Mouse (Mus musculus): ENCODE measurements around the gene Inhbe. TPM values are rescaled to one million over a fixed set of nuclear protein-coding genes. Genes with fewer than 3 reads are reported as not detected.
A peak's percentile ranks its signal among the peaks of the same experiment; 100 is the strongest.

The Inhbe gene
- 0.78 and 0.99 TPM in 2 replicates for polyA plus RNA-seq (2015; fragmentation: Nextera tagmentation; extraction: Ambion mirVana)

DNA sequence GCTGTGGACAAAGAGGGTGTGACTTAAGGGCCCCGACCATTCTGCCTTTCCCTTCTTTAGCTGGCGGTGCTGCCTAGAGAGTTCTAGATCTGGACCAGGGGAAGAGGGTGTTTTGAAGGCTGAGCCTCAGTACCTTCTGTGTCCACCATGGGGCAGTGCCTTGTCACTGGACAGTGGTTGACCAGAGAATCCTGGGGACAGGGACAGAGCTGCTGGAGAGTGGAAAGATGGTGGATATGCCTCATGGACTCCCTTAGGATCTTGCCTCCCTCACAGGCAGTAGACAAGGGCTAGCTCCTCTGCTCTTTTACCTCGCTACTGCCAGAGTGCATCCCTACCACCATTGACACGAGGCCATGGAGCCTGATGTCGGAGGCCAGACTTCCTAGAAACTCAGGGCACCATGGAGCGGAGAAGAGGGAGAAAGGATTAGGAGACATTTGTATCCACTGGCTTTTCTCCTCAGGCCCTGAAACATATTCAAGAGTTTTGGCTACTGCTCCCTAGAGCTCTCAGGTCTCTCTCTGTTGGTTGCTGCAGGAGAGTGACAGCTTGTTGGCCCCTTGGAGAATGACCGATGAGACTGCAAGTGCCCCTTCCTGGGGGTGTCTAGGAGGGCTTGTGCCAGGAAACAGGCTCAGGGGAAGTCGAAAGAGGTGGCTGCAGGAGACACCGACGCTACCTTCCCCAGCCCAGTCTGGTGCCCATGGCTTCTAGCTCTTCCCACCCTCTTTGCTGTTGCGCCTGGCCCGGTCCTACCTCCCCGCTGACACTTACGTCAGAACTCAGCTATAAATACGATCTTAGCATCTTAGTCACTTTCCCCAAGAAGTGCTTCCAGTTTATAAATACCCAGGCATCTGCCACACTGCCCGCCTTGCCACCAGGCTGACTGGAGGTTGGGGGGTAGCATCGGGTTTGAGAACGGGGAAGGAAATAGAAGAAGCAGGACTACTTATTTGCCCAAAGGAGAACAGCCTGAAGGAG is at the start of gene Inhbe:
Gene Inhbe, minus strand, starts transcription at position 503 of the 987 bp plus-strand sequence.
- Histone ChIP-seq H3K36me3 (ENCODE audit: control insufficient read depth, insufficient read depth) (no peaks in the 10 kb centered on the region), H3K4me2 (ENCODE audit: low read depth, low read length) (no peak within 1 kb of the TSS), H3K4me3 (ENCODE audit: low read depth, low read length) (no peak within 1 kb of the TSS), H3K9ac (ENCODE audit: low read depth, low read length) (no peak within 1 kb of the TSS), H3K4me1 (ENCODE audit: control insufficient read depth, low read depth, low read length) (peaks cover 6% of the 10 kb centered on the region), H3K27me3 (ENCODE audit: control insufficient read depth, insufficient read depth, low read depth, low read length) (no peaks in the 10 kb centered on the region), H3K9me3 (replicated peaks; ENCODE audit: control insufficient read depth, low read length) (no peaks in the 10 kb centered on the region), H3K27ac (ENCODE audit: low read length) (peak within 1 kb of the TSS; percentile 31)
- no peak for ATAC-seq (ENCODE audit: low read depth)
- 46% methylated on average over 18 of the region's 18 CpGs for WGBS (ENCODE audit: insufficient replicate concordance)

DNA sequence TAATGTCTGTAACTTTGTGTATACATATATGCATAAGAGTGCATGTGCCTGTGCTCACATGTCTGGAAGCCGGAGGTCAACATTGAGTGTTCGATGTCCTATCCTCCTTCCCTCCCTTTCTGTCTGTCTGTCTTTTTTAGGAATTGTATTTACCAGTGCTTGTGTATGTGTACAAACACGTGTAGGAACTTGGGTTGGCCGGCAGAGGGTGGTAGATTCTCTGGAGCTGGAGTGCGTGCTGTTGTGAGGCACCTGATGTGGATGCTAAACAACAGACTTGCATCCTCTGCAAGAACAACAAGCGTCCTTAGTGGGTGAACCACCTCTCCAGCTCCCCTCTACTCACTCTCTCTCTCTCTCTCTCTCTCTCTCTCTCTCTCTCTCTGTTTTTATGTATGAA is 37.6 kb upstream of the Inhbe start:
- Histone ChIP-seq H3K27ac (ENCODE audit: low read length) (no peak overlapping the region), H3K9ac (ENCODE audit: low read depth, low read length) (no peak overlapping the region), H3K9me3 (replicated peaks; ENCODE audit: control insufficient read depth, low read length) (no peaks in the 10 kb centered on the region), H3K36me3 (ENCODE audit: control insufficient read depth, insufficient read depth) (no peaks in the 10 kb centered on the region; the same call in none of the 2 replicates), H3K27me3 (ENCODE audit: control insufficient read depth, insufficient read depth, low read depth, low read length) (no peaks in the 10 kb centered on the region), H3K4me1 (ENCODE audit: control insufficient read depth, low read depth, low read length) (no peaks in the 10 kb centered on the region), H3K4me3 (ENCODE audit: low read depth, low read length) (no peak overlapping the region), H3K4me2 (ENCODE audit: low read depth, low read length) (no peak overlapping the region)
- no peak for ATAC-seq (ENCODE audit: low read depth)
- WGBS (ENCODE audit: insufficient replicate concordance), result 73% methylated on average over 6 of the region's 6 CpGs

DNA sequence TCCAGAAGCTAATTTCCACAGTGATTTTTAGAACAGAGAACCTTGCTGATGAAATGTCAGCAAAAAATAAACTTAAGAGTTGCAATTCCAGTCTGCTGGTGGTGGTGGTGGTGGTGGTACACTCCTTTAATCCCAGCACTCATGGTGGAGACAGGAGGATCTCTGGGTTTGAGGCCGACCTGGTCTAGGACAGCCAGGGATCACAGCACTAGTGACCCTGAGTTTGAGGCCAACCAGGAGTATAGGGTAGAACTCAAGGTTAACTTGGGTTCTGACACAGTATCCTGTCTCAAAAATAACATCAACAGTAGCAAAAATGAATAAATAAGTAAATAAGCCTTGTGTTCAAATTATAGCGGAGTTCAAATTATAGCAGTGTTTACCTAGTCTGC is 27.5 kb upstream of the Inhbe start:
- Histone ChIP-seq H3K4me2 (ENCODE audit: low read depth, low read length) (peak overlapping the region; percentile 79), H3K36me3 (ENCODE audit: control insufficient read depth, insufficient read depth) (no peaks in the 10 kb centered on the region; the same call in 1 of the 2 replicates), H3K9me3 (replicated peaks; ENCODE audit: control insufficient read depth, low read length) (no peaks in the 10 kb centered on the region), H3K4me1 (ENCODE audit: control insufficient read depth, low read depth, low read length) (peaks cover 16% of the 10 kb centered on the region), H3K4me3 (ENCODE audit: low read depth, low read length) (peak overlapping the region; percentile 79), H3K27me3 (ENCODE audit: control insufficient read depth, insufficient read depth, low read depth, low read length) (no peaks in the 10 kb centered on the region), H3K9ac (ENCODE audit: low read depth, low read length) (no peak overlapping the region), H3K27ac (ENCODE audit: low read length) (peak overlapping the region; percentile 12; the same call in 1 of the 2 replicates)
- whole genome bisulfite sequencing (ENCODE audit: insufficient replicate concordance), result 55% methylated on average over 2 of the region's 2 CpGs
- no peak for ATAC-seq (ENCODE audit: low read depth)

DNA sequence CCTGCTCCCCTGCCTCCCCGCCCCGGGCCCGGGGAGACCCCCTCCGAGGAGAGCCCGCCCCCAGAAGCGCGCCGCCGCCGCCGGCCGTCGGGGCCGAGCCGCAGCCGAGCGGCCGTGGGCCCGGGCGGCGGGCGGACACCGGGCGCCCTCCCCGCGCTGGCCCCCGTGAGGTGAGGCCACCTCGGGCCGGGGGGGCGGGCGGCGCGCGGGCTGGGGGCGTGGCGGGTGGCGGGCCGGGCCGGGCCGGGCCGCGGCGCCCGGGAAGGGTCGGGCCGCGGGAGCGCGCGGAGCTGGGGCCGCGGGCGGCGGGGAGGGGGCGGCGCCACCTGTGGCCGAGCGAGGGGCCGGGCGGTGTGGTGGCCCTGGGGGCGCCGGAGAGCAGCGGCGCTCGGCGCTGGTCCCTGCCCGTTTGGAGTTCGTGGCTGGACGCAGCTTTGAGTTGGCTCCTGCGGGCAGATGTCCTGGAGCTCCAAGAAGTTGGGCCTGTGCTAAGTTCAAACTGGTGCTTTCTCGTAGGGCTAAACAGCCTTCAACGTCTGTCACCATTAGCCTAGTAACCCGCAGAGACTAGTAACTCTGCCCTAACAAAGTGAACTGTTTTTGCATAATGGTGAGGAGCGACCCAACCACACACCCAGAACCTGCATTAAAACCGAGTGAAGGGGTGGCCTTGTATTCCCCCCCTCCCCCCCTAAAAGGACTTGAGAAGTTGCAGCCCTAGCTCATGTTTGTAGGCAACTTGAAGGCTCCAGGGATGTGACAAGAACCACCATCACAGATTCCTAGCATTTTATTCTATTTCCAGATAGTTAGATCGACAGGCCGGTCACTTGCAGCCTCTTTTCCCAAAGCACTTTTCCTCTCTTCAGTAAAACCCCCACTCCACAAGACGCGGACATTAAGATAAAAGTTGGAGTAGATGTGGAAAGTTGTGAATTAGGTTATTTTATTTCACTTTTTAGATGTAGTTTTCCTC is 26.8 kb upstream of the Inhbe start:
- no peaks in the 10 kb centered on the region; the same call in 1 of the 2 replicates for H3K36me3 ChIP-seq (ENCODE audit: control insufficient read depth, insufficient read depth)
- no peaks in the 10 kb centered on the region for H3K9me3 ChIP-seq (replicated peaks; ENCODE audit: control insufficient read depth, low read length)
- H3K9ac ChIP-seq (ENCODE audit: low read depth, low read length), result peak overlapping the region; percentile 82
- ATAC-seq (ENCODE audit: low read depth), result peak; percentile 72
- peak overlapping the region; percentile 88 for H3K4me2 ChIP-seq (ENCODE audit: low read depth, low read length)
- peaks cover 16% of the 10 kb centered on the region for H3K4me1 ChIP-seq (ENCODE audit: control insufficient read depth, low read depth, low read length)
- peak overlapping the region; percentile 79 for H3K4me3 ChIP-seq (ENCODE audit: low read depth, low read length)
- peak overlapping the region; percentile 91 for H3K27ac ChIP-seq (ENCODE audit: low read length)
- WGBS (ENCODE audit: insufficient replicate concordance), result 3% methylated on average over 36 of the region's 79 CpGs
- no peaks in the 10 kb centered on the region for H3K27me3 ChIP-seq (ENCODE audit: control insufficient read depth, insufficient read depth, low read depth, low read length)

DNA sequence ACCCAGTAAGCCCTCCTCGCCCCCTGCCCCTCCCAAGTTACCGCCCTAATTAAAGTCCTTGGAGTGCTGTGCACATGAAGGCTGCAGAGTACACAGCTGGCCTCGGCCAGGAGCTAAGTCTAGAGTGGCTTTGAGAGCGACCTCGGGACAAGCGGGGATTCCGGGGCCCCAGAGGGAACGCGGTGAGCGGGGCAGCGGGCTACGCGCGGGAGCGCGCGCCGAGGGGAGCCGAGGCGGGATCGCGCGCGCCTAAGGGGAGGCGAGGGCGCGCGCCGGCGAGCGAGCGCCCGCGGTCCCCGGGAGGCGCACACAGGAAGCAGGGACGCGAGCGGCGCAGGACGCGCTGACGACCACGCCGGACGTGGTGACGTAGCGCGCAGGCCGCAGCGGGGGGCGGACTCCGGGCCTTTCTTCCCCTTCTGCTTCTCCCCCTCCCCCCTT is 26.1 kb upstream of the Inhbe start, which contains the start of gene R3hdm2:
Gene R3hdm2, plus strand, starts transcription at position 77 of the 441 bp plus-strand sequence.
- H3K4me3 ChIP-seq (ENCODE audit: low read depth, low read length), result peak within 1 kb of the TSS; percentile 79
- peak within 1 kb of the TSS; percentile 88 for H3K4me2 ChIP-seq (ENCODE audit: low read depth, low read length)
- no peaks in the 10 kb centered on the region for H3K27me3 ChIP-seq (ENCODE audit: control insufficient read depth, insufficient read depth, low read depth, low read length)
- WGBS (ENCODE audit: insufficient replicate concordance), result under 1% methylated on average over 53 of the region's 53 CpGs
- peak within 1 kb of the TSS; percentile 91 for H3K27ac ChIP-seq (ENCODE audit: low read length)
- H3K36me3 ChIP-seq (ENCODE audit: control insufficient read depth, insufficient read depth), result no peaks in the 10 kb centered on the region; the same call in 1 of the 2 replicates
- no peaks in the 10 kb centered on the region for H3K9me3 ChIP-seq (replicated peaks; ENCODE audit: control insufficient read depth, low read length)
- peaks cover 16% of the 10 kb centered on the region for H3K4me1 ChIP-seq (ENCODE audit: control insufficient read depth, low read depth, low read length)
- ATAC-seq (ENCODE audit: low read depth), result peak; percentile 98
- H3K9ac ChIP-seq (ENCODE audit: low read depth, low read length), result peak within 1 kb of the TSS; percentile 82

DNA sequence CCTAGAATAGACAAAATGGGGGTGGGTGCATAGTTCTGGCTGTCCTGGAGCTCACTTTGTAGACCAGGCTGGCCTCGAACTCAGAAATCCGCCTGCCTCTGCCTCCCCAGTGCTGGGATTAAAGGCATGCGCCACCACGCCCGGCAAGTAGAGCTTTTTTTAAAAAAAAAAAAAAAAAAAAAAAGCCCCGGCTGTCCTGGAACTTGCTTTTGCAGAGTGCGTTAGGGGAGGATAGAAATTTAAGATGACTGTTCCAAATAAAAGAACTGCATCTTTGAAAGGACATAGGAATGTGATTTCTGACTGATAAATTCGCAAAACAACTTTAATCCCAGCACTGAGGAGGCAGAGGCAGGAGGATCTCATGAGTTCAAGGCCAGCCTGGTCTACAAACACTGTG is 25.4 kb upstream of the Inhbe start:
- no peaks in the 10 kb centered on the region; the same call in 1 of the 2 replicates for H3K36me3 ChIP-seq (ENCODE audit: control insufficient read depth, insufficient read depth)
- peak overlapping the region; percentile 79 for H3K4me3 ChIP-seq (ENCODE audit: low read depth, low read length)
- peak overlapping the region; percentile 88 for H3K4me2 ChIP-seq (ENCODE audit: low read depth, low read length)
- peaks cover 16% of the 10 kb centered on the region for H3K4me1 ChIP-seq (ENCODE audit: control insufficient read depth, low read depth, low read length)
- H3K27ac ChIP-seq (ENCODE audit: low read length), result peak overlapping the region; percentile 91
- no peaks in the 10 kb centered on the region for H3K27me3 ChIP-seq (ENCODE audit: control insufficient read depth, insufficient read depth, low read depth, low read length)
- ATAC-seq (ENCODE audit: low read depth), result no peak
- peak overlapping the region; percentile 82 for H3K9ac ChIP-seq (ENCODE audit: low read depth, low read length)
- WGBS (ENCODE audit: insufficient replicate concordance), result 70% methylated on average over 8 of the region's 8 CpGs
- H3K9me3 ChIP-seq (replicated peaks; ENCODE audit: control insufficient read depth, low read length), result no peaks in the 10 kb centered on the region

DNA sequence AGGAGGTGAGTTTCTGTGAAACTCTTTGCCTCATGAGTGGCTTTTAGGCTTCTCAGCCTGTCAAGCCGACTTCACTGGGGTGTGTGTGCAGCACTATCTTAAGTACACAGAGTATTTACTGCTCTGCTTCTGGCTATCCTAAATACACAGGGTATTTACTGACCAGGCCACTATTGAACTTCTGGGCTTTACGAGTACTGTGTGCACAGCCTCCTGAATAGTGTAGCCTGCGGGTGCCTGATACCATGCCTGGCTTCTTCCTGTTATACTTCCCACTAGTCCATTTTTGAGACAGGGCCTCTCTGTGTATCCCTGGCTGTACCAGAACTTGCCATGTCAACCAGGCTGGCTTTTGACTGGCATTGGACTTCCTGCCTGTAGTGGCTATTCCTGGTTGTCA is 23.5 kb upstream of the Inhbe start:
- Histone ChIP-seq H3K4me1 (ENCODE audit: control insufficient read depth, low read depth, low read length) (peaks cover 13% of the 10 kb centered on the region), H3K36me3 (ENCODE audit: control insufficient read depth, insufficient read depth) (no peaks in the 10 kb centered on the region), H3K4me3 (ENCODE audit: low read depth, low read length) (no peak overlapping the region), H3K4me2 (ENCODE audit: low read depth, low read length) (no peak overlapping the region), H3K9ac (ENCODE audit: low read depth, low read length) (no peak overlapping the region), H3K9me3 (replicated peaks; ENCODE audit: control insufficient read depth, low read length) (no peaks in the 10 kb centered on the region), H3K27ac (ENCODE audit: low read length) (peak overlapping the region; percentile 48; the same call in 1 of the 2 replicates), H3K27me3 (ENCODE audit: control insufficient read depth, insufficient read depth, low read depth, low read length) (no peaks in the 10 kb centered on the region)
- ATAC-seq (ENCODE audit: low read depth), result no peak; the same call in 1 of the 2 replicates
- WGBS (ENCODE audit: insufficient replicate concordance), result 33% methylated on average over 3 of the region's 3 CpGs

DNA sequence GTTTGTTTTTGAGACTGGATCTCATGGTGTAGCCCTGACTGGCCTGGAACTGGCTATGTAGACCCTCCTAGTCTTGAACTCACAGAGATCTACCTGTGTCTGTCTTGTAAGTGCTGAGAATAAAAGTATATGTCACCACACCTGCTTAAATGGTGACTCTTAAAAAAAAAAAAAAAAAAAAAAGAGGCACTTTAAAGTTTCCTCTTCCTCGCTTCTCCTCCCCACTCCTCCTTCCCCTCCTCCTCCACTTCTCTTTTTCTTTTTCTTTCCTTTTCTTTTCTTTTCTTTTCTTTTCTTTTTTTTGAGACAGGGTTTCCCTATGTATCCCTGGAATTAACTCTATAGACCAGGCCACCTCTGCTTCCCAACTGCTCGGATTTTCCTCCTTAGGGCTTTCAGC is 16.8 kb upstream of the Inhbe start:
- no peaks in the 10 kb centered on the region for H3K9me3 ChIP-seq (replicated peaks; ENCODE audit: control insufficient read depth, low read length)
- ATAC-seq (ENCODE audit: low read depth), result no peak
- no peaks in the 10 kb centered on the region for H3K4me1 ChIP-seq (ENCODE audit: control insufficient read depth, low read depth, low read length)
- H3K27me3 ChIP-seq (ENCODE audit: control insufficient read depth, insufficient read depth, low read depth, low read length), result no peaks in the 10 kb centered on the region
- 50% methylated on average over 2 of the region's 2 CpGs for WGBS (ENCODE audit: insufficient replicate concordance)
- no peak overlapping the region for H3K9ac ChIP-seq (ENCODE audit: low read depth, low read length)
- H3K27ac ChIP-seq (ENCODE audit: low read length), result no peak overlapping the region
- no peaks in the 10 kb centered on the region for H3K36me3 ChIP-seq (ENCODE audit: control insufficient read depth, insufficient read depth)
- H3K4me3 ChIP-seq (ENCODE audit: low read depth, low read length), result no peak overlapping the region
- H3K4me2 ChIP-seq (ENCODE audit: low read depth, low read length), result no peak overlapping the region
